Mouse (Mus musculus): Measurements from ENCODE around the gene Rasd2. TPM values are rescaled to one million over a fixed set of nuclear protein-coding genes. Genes with fewer than 3 reads are reported as not detected.

Rasd2 gene
- not detected for polyA plus RNA-seq (2014; fragmentation: Illumina TruSeq; extraction: RNeasy Lipid Tissue Mini Kit (QIAGEN cat#74804); ENCODE audit: low read depth, low replicate concordance)

GRCm38 (mm10) chr8:75213686-75214085 lies at the start of gene Rasd2:
Rasd2 (plus strand) TSS chr8:75213944.

Other genes with a start within 250 kb of the Rasd2 start
- 5.4 TPM for gene Hmgxb4, start 220.6 kb upstream of the Rasd2 start, polyA plus RNA-seq (2014; fragmentation: Illumina TruSeq; extraction: RNeasy Lipid Tissue Mini Kit (QIAGEN cat#74804); ENCODE audit: low read depth, low replicate concordance)
- gene Tom1, start 180.2 kb upstream of the Rasd2 start, polyA plus RNA-seq (2014; fragmentation: Illumina TruSeq; extraction: RNeasy Lipid Tissue Mini Kit (QIAGEN cat#74804); ENCODE audit: low read depth, low replicate concordance): 1.7 TPM
- 7.0 TPM for gene Hmox1, start 120.3 kb upstream of the Rasd2 start, polyA plus RNA-seq (2014; fragmentation: Illumina TruSeq; extraction: RNeasy Lipid Tissue Mini Kit (QIAGEN cat#74804); ENCODE audit: low read depth, low replicate concordance)
- not detected for gene Mcm5, start 104.4 kb upstream of the Rasd2 start, polyA plus RNA-seq (2014; fragmentation: Illumina TruSeq; extraction: RNeasy Lipid Tissue Mini Kit (QIAGEN cat#74804); ENCODE audit: low read depth, low replicate concordance)
- gene Gm10358, start 192.6 kb downstream of the Rasd2 start, polyA plus RNA-seq (2014; fragmentation: Illumina TruSeq; extraction: RNeasy Lipid Tissue Mini Kit (QIAGEN cat#74804); ENCODE audit: low read depth, low replicate concordance): not detected
- gene Iqcm, start 234.8 kb downstream of the Rasd2 start, polyA plus RNA-seq (2014; fragmentation: Illumina TruSeq; extraction: RNeasy Lipid Tissue Mini Kit (QIAGEN cat#74804); ENCODE audit: low read depth, low replicate concordance): not detected